Mouse (Mus musculus) left cerebral cortex, postnatal 4 days (tissue): ENCODE results near the gene Gm45711. TPM values are rescaled to one million over a fixed set of nuclear protein-coding genes. Genes with fewer than 3 reads are reported as not detected.
"Not testable (repeated sequence)": the region's sequence is repeated elsewhere in the genome, so short reads cannot be mapped to it uniquely, and the experiment has no call there.

Source experiments
- DNase-seq: peaks from one replicate; pipeline ENCODE4 v3.0.0-alpha.2; 2022
- intact Hi-C: fragments of 180-260 bp; cut with DNase I; formaldehyde crosslinking; loops from one replicate; pipeline ENCODE4 v1.15.1; 2025
- total RNA-seq, 2 experiments: library from RNA; stranded (reverse); gene quantifications; 2 replicates each; pipeline ENCODE4 v1.2.3; 2021

Gm45711 gene
- total RNA-seq, result not detected

DNA sequence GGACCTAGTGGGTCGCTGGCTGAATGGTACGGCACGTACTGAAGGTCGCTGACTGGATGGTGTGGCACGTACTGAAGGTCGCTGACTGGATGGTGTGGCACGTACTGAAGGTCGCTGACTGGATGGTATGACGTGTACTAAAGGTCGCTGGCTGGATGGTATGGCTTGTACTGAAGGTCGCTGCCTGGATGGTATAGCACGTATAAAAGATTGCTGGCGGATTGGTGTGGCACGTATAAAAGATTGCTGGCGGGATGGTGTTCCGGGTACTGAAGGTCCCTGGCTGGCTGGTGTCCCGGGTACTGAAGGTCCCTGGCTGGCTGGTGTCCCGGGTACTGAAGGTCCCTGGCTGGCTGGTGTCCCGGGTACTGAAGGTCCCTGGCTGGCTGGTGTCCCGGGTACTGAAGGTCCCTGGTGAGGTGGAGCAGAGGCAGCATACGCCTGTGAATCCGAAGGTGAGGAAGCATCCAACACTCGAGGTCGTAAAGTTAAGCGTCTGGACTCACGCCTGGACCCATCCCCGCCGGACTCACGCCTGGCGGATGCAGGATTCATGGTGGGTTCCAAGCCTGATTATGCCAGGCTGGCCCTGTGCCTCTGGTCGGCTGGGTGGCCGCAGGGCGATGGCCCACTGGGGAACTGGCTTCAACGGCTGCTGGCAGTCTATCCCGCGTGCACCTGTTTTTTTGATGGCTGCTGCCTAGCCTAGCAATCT, at the start of gene Gm45711, which contains the start of gene Cmtm1:
Gm45711 (minus strand) TSS at position 641 of the 715 bp plus-strand sequence.
Cmtm1 (minus strand) TSS at position 705 of the 715 bp plus-strand sequence.
- peak; percentile 88 for DNase-seq
- intact Hi-C loops, result not testable (repeated sequence)

DNA sequence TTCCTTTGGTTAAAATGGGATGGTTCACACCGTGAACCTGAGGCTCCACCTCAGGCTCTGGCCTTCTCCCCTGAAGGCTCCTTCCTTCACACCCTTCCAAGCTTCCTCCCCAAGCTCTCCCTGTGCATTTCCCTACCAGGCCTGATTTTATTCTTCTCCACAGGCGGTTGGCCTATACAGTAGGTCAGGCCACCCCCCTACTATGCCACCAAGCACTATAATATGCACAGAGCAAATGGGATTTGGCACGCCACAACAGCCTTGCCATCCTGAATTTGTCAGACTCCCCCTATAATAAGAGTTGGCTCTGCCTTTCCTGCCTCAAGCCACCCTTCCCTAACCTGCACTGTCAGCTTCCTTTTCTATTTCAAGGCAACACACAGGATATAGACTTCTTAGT, 48.8 kb upstream of the Gm45711 start:
- intact Hi-C loops, result no loop called here
- DNase-seq, result no peak

DNA sequence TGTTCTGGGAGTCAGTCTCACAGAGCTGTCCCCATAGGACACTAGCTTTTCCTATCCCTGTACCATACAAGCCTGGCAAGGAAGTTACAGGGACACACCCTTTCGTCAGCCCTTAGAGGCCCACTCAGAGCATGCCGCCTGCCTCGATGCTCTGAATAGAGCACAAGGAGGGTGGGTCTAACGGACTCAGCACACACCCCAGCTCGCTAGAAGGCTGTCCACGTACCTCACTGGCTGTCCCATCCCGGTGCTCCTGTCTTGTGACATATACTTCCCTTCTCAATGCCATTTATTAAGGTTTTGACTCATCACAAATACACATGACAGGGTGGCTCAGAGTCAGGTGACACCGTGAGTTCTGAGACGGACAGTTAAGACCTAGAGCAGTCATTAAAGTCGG, 44.6 kb upstream of the Gm45711 start:
- intact Hi-C loops, result no loop called here
- DNase-seq, result no peak

DNA sequence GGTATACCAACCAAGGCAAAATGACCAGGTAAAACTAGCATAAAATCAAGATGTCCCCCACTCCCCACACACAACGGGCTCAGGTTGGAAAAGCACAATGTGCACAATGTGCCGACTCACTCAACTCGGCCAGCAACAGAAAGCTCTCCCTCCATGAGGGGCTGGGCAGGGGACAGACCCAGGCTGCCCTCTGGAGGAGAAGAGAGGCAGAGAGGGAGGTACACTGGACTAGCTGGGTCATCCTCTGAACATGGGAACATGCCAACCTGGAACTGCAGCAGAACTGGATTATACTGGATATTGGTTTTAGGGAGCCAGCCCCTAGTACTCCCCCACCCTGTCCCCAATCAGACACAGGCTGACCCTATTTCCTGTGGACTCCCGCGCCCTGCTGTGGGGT, 43.3 kb upstream of the Gm45711 start:
- no peak for DNase-seq
- intact Hi-C loops, result no loop called here

DNA sequence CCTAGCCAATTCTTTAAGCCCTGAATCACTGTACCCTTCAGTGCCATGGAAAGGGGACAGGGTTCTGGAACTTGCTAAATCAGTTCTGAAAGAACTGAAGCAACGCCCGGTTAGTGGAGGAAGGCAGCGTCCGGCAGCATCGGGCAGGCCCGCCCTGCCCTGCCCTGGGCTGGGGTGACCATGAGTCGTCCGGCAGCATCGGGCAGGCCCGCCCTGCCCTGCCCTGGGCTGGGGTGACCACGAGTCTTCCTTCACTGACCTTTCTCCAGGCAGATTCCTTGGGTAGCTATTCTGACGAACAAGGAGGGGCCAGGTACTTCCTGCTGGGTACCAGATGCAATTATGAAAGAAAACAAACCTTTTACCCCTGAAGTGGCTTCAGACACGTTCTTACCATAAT, 40.2 kb upstream of the Gm45711 start:
- intact Hi-C loops, result no loop called here
- DNase-seq, result no peak

DNA sequence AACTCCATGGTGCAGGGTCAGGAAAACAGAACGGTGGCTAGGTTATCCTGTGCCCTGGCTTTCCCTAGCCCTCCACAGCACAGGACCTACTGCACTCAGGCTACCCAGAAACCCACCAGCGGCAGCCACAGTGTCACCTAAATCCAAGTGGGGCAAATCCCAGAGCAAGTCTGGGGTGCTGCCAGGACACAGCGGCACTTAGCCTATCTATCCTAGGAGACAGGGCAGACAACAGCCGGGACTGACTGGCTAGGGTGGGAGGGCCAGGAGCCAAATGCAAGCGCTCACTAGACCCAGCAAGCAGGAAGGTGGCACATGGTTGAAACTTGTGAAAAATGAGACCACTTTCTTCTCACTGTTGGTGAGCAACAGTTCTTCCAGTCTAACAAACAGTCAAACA, 39.1 kb upstream of the Gm45711 start:
- no peak for DNase-seq
- intact Hi-C loops, result no loop called here

DNA sequence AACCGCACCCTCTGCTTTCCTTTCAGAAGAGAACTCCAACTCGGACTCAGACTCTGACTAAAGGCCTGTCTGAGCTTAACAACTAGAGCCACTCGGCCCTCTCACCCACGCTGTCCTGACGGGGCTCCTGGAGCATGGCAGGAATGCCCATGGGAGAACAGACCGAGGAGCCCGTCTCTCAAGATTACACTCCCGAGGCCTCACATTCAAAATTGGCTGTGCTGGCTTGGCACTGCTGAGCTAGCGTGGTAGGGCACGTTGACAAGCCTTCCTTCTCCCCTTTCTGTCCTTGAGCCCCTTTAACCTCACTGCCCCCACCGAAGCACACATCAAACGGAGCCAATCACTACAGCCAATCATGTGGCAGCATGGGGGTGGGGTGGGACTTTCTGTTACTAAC, 36.8 kb upstream of the Gm45711 start:
- intact Hi-C loops, result no loop called here

DNA sequence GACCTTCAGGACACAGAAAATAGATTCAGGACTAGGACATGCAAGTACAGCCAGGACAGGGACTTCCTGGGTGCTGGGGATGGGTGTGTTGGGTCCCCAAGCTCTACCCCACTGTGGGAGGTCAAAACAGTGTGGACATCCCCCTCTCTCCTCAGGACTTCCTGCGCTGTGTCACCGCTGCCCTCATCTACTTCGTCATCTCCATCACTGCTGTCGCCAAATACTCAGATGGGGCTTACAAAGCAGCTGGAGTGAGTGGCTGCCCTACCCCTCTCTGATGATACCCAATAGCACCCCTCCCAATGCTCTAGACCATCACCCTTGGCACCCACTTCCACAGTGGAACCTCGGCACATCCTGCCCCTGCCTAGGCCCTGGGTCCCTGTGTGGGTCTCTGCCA, 34.7 kb upstream of the Gm45711 start:
- intact Hi-C loops, result loop anchor here (5.0 kb wide), 1 partner anchor 98 kb away; the partner anchor contains the start of gene Dync1li2
- no peak for DNase-seq

More for the DNA sequence above, 36.8 kb upstream of the Gm45711 start:
- DNase-seq, result no peak

DNA sequence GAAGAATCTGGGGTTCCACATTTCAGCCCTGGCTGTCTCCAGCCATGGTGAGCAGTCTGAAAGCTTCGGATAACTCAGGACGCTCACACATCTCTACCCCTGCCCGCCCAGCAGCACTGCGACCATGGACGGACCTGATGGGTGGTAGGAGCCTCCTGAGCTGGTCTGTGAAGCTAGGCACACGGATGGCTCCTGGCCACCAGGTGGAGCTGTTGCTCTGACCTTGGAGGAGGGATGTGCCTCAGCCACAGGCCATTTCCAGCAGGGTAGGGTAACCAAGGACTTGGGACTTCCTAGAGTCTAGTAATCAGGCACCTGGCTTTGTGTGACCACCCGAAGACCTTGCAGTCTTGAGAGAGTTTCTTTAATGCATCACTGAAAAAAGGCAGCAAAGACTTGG, 34.1 kb upstream of the Gm45711 start:
- peak; percentile 92 for DNase-seq
- intact Hi-C loops, result loop anchor here (5.0 kb wide), 1 partner anchor 98 kb away; the partner anchor contains the start of gene Dync1li2

DNA sequence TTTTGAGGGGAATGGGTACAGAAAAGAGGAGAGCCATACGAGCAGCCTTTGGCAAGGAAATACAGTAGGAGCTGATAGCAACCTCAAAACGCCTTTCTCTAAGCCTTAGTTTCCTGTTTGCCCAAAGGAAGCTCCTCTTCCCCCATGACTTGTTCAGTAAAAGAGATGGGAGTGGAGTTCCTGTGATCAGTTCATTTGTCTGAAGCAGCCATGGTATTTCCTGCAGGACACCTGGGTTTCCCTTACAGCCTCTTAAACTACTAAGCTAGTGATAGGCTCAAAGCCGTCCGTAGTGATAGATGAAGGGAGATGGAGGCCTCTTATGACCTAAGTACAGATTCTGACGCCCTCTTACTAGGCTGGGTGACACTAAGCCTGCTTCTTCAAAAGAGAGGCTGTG, 32.5 kb upstream of the Gm45711 start:
- intact Hi-C loops, result loop anchor here (5.0 kb wide), 1 partner anchor 100 kb away; the partner anchor contains the start of gene Dync1li2
- no peak for DNase-seq

DNA sequence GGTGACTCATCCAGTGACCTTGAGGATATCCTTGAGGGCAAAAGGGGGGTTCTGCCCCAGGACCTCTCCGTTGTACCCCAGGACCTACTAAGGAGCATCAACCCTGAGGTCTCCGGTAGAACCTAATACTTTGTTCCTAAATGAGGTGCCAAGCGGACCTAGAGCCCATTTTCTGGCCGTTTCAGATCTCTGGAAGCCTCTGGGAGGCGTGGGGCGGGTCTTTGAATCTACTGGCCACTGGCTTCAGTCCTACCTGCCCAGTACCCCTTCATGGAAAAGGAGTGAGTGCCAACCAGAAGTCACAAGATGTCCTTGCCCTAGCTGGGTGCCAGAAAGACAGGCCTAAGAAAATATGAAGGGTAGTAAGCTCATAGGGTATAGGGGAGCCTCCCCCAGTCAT, 31.8 kb upstream of the Gm45711 start:
- intact Hi-C loops, result loop anchor here (5.0 kb wide), 1 partner anchor 101 kb away; the partner anchor contains the start of gene Dync1li2
- DNase-seq, result no peak

DNA sequence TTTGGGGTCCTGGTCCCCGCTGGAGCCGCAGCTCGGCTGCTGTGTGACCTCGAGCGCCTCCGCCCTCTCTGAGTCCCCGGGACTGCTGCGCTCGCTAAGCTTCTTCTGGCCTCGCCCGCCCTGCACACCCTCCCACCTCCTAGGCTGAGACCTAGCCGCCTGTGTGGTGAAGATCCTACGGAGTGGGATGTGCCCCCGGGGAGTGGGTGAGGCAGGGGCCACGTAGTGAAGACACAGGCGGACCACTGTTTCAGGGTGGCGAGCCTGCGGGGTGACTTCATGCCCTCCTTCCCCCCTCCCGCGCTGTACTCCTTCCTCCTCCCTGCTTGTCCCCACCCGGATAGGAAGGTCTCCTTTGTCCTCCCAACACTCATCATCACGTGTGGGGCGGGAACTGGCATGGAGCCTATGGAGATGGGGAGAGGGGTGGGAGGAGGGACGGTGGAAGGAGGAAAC, 31.3 kb upstream of the Gm45711 start:
- peak; percentile 81 for DNase-seq
- intact Hi-C loops, result loop anchor here (5.0 kb wide), 1 partner anchor 101 kb away; the partner anchor contains the start of gene Dync1li2

DNA sequence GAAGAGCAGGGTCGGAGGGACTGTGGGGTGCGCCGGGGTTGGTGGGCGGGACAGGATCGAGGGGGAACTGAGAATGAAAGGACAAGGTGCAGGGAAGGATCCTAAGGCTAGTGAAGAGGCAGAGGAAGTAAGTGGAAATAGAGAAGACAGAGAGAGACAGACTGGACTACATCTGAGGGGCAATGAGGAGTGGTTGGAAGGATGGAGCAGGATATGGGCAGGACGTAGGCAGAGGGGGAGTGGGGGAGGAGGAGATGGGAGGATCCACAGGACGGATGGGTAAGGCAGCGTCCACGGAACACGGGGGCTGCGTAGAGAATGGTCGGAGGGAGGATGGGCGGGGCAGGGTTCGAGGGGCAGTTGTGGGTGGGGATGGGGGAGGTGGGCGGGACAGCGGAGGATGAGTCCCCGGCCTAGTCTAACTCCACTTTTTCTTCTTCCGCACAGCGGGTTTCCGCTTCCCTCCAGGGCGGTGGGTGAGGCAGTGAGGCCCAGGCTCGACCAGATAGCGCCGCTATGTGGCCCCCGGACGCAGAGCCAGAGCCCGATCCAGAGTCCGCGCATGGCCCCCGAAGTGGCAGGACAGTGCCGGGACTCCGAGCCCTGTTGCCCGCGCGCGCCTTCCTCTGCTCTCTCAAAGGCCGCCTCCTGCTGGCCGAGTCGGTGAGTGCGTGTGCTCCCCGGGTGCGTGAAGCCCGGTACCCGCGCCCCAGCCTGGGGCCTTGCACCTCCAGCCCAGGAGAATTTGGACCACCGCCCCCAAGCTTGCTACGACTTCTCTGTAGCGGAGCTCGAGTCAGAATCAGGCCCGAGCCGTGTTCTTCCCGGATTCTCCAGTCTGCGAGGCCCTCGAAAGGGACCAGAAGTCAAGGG, 30.6 kb upstream of the Gm45711 start:
- intact Hi-C loops, result loop anchor here (5.0 kb wide), 1 partner anchor 102 kb away; the partner anchor contains the start of gene Dync1li2
- peak; percentile 84 for DNase-seq

DNA sequence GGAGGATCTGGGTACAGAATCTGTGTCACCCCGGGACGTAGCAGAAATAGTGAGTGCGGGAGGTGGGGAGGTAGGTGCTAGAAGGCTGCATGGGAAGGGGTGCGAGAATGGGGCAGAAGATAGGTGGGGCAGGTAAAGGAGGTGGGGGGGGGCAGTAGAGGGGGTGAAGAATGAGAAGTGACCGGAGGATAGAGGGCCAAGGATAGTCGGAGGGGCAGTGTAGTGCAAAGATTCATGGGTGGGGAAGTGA, 30.0 kb upstream of the Gm45711 start:
- intact Hi-C loops, result loop anchor here (5.0 kb wide), 1 partner anchor 102 kb away; the partner anchor contains the start of gene Dync1li2
- DNase-seq, result no peak

DNA sequence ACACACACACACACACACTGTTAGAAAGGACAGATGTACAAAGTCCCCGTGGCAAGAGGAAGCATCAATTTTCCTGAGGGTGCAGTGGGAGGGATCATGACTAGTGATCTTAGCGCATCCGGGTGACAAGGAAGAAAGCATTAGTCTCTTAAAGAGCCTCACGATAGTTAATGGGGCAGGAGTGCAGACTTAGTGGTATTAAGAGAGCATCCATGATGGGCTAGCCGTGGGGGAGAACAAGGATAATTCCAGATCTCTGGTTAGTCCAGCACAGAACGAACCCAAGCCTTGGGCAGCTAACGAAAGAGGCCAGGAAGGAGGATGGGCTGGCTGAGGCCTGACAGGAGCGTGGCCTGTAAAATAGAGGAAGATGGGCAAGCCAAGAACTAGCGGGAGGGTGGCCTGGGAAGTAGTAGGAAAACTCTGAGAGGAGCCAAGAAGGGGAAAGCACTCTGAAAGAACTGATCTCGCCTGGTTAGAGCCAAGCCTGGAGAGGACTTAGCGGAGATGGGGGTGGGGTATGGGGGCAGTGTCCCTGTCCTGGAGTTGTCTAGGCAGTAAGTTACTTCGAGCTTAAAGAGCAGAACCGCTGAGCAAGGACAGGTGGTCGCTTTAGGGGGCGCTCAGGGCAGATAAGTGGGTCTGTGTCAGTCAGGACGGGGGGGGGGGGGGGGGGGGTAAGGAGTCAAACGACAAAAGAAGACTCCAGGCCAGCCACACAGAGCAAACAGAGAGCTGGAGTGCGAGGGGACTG, 29.5 kb upstream of the Gm45711 start, which contains the start of gene Cmtm3:
Cmtm3 (plus strand) TSS at position 182 of the 754 bp plus-strand sequence.
- intact Hi-C loops, result no loop called here
- peak; percentile 59 for DNase-seq

DNA sequence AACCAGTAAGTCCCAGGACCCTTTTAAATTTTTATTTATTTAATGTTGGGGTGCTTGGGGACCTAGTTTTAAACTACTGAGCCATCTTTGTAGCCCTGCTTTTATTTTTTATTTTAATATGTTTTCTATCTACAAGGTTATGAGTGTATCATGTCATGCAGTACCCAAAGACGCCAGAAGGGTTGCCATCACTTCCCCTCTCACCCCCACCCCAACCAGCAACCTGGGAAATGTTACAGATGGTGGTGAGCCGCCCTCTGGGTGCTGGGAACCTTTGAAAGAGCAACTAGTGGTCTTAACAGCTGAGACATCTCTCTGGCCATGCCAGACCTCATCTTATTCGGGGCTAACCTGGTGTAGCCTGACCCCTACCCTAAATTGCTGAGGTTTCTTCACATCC, 28.0 kb upstream of the Gm45711 start:
- intact Hi-C loops, result no loop called here

DNA sequence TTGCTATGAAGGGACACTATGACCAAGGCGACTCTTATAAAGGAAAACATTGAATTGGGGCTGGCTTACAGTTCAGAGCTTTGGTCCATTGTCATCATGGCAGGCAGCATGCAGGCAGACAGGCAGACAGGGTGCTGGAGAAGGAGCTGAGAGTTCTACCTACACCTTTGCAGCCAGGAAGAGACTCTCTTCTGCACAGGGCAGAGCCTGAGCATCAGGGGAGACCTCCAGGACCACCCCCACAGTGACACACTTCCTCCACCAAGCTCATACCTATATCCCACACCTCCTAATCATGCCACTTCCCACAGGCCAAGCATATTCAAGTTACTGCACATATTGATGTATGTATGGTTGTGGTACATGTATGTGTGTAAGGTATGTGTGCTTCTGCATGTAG, 26.9 kb upstream of the Gm45711 start:
- DNase-seq, result no peak
- intact Hi-C loops, result no loop called here

More for the DNA sequence above, 28.0 kb upstream of the Gm45711 start:
- no peak for DNase-seq

DNA sequence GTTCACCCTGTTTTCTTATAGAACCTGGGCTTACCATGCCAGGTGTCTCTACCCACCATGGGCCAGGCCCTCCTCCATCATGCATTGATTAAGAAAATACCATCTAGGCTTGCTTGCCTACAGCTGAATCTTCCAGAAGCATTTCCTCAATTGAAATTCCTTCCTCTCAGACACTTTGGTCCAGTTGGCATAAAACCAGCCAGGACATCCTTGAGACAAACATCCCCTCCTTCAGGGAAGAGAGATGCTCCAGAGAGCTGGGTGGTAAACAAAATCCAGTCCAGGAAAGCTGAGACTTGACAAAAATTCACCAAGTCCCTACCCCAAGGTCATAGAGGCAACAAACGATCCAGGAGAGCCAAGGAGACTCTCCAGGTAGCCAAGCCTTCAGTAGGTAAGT, 24.3 kb upstream of the Gm45711 start:
- intact Hi-C loops, result no loop called here
- DNase-seq, result no peak

DNA sequence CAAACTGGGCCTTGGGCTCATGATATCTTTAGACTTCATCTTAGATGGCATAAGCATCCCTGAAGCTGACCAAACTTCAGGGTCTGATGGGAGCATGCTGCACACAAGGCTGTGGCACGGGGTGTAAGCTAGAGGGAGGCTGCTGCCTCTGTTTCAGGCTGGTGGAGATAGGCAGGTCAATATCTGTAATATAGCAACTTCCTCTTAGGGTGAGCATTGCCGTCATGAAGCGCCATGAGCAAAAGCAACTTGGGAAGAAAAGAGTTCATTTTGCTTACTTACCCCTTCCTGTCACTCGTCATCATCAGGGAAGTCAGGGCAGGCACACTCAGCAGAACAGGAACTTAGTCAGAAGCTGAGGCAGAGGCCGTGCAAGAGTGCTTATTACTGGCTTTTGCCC, 23.9 kb upstream of the Gm45711 start:
- intact Hi-C loops, result no loop called here
- no peak for DNase-seq
